In the genomic region with DNA sequence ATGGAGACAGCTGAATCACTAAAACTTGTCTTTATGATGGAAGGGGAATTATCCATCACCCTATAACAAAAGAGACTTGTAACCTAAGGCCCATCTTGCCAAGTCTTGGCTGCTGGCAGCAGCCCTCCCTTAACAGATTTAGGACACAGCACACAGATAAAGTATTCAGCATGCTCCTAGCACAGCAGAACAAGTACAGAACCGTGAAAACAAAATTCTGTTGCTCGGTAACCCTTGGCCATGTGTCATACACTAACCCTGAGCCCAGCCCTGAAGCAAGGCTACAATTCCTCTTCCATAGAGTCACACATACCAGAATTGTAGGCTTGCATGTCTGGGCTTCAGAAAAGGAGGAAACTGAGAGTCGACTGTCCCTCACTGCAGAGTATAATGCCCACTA, we compare ENCODE assay signal across 18 mouse cellular contexts.
DNase-seq lines count a peak whose midpoint lies in the region; ATAC-seq lines count a peak whose summit lies in the region.
"Had no signal": no experiment of that assay in that cellular context is flagged by ENCODE, and none has a peak within 500 bp of the region (broad histone marks: within the 10 kb centered on the region; RNA-seq: fewer than 3 reads in every experiment).

No protein-coding gene starts in this region.

- H3K27ac ChIP-seq in hindbrain, embryonic 15.5 days (replicated peaks), result no peak overlapping the region
- no peak overlapping the region for H3K27ac ChIP-seq in hindbrain, embryonic 12.5 days
- H3K27ac ChIP-seq in limb, embryonic 15.5 days, result no peak overlapping the region
- H3K27ac ChIP-seq: forebrain, embryonic 13.5 days; heart, embryonic 13.5 days; liver, embryonic 13.5 days; lung, embryonic 15.5 days; midbrain, embryonic 10.5 days had no signal

- no peaks in the 10 kb centered on the region for H3K27me3 ChIP-seq in hindbrain, embryonic 15.5 days
- H3K27me3 ChIP-seq in hindbrain, embryonic 12.5 days, result no peaks in the 10 kb centered on the region
- H3K27me3 ChIP-seq in limb, embryonic 15.5 days, result no peaks in the 10 kb centered on the region
- H3K27me3 ChIP-seq: forebrain, embryonic 13.5 days; heart, embryonic 13.5 days; liver, embryonic 13.5 days; lung, embryonic 15.5 days had no signal

- peak; percentile 3 for DNase-seq in embryo, embryonic 10.5 days (ENCODE audit: low spot score)
- DNase-seq in embryo, embryonic 10 days (ENCODE audit: low spot score), result no peak
- DNase-seq in adrenal gland, postnatal 10 days, result peak; percentile 20
- DNase-seq in cerebellum, adult 9-11 months, result no peak
- DNase-seq in spleen, adult 12 weeks (ENCODE audit: low spot score), result no peak
- DNase-seq: kidney, adult 8-10 months; kidney, postnatal 14 days; liver, embryonic 13.5 days; lung, postnatal 4 days; right cerebral cortex, postnatal 4 days; thymus, postnatal 14 days had no signal

- WGBS in hindbrain, embryonic 15.5 days, result 60% methylated on average over 3 of the region's 3 CpGs
- 74% methylated on average over 3 of the region's 3 CpGs for WGBS in hindbrain, embryonic 12.5 days
- WGBS in limb, embryonic 15.5 days, result 70% methylated on average over 3 of the region's 3 CpGs

- no peak overlapping the region for H3K4me2 ChIP-seq in hindbrain, embryonic 15.5 days
- no peak overlapping the region for H3K4me2 ChIP-seq in hindbrain, embryonic 12.5 days (replicated peaks)
- H3K4me2 ChIP-seq in limb, embryonic 15.5 days, result no peak overlapping the region
- H3K4me2 ChIP-seq: forebrain, embryonic 13.5 days; heart, embryonic 13.5 days; liver, embryonic 13.5 days; lung, embryonic 15.5 days had no signal

- no peaks in the 10 kb centered on the region for H3K36me3 ChIP-seq in hindbrain, embryonic 15.5 days
- H3K36me3 ChIP-seq in hindbrain, embryonic 12.5 days, result no peaks in the 10 kb centered on the region
- no peaks in the 10 kb centered on the region for H3K36me3 ChIP-seq in limb, embryonic 15.5 days
- H3K36me3 ChIP-seq: heart, embryonic 13.5 days; liver, embryonic 13.5 days; lung, embryonic 15.5 days; midbrain, embryonic 10.5 days had no signal

- peak; percentile 76 for ATAC-seq in hindbrain, embryonic 15.5 days (ENCODE audit: low FRiP score, low read depth)
- no peak for ATAC-seq in hindbrain, embryonic 12.5 days (ENCODE audit: low FRiP score)
- peak; percentile 69; the same call in 1 of the 2 replicates for ATAC-seq in limb, embryonic 15.5 days (ENCODE audit: insufficient number of reproducible peaks, low FRiP score, low TSS enrichment, low read depth)
- ATAC-seq: forebrain, embryonic 13.5 days had no signal

- no peak overlapping the region for H3K4me3 ChIP-seq in hindbrain, embryonic 15.5 days
- H3K4me3 ChIP-seq in hindbrain, embryonic 12.5 days, result no peak overlapping the region
- no peak overlapping the region for H3K4me3 ChIP-seq in limb, embryonic 15.5 days
- H3K4me3 ChIP-seq: forebrain, embryonic 13.5 days; heart, embryonic 13.5 days; liver, embryonic 13.5 days; lung, embryonic 15.5 days; midbrain, embryonic 10.5 days had no signal

- no peaks in the 10 kb centered on the region for H3K9me3 ChIP-seq in hindbrain, embryonic 15.5 days
- H3K9me3 ChIP-seq in hindbrain, embryonic 12.5 days (replicated peaks), result no peaks in the 10 kb centered on the region
- no peaks in the 10 kb centered on the region for H3K9me3 ChIP-seq in limb, embryonic 15.5 days
- H3K9me3 ChIP-seq: forebrain, embryonic 13.5 days; heart, embryonic 13.5 days; liver, embryonic 13.5 days; lung, embryonic 15.5 days; midbrain, embryonic 10.5 days had no signal

- H3K9ac ChIP-seq in hindbrain, embryonic 15.5 days, result no peak overlapping the region
- H3K9ac ChIP-seq in hindbrain, embryonic 12.5 days, result no peak overlapping the region
- no peak overlapping the region for H3K9ac ChIP-seq in limb, embryonic 15.5 days
- H3K9ac ChIP-seq: forebrain, embryonic 13.5 days; heart, embryonic 13.5 days; liver, embryonic 13.5 days; lung, embryonic 15.5 days had no signal

- no peaks in the 10 kb centered on the region for H3K4me1 ChIP-seq in hindbrain, embryonic 15.5 days (replicated peaks)
- no peaks in the 10 kb centered on the region for H3K4me1 ChIP-seq in hindbrain, embryonic 12.5 days
- H3K4me1 ChIP-seq in limb, embryonic 15.5 days, result no peaks in the 10 kb centered on the region
- H3K4me1 ChIP-seq: forebrain, embryonic 13.5 days; heart, embryonic 13.5 days; liver, embryonic 13.5 days; lung, embryonic 15.5 days; midbrain, embryonic 10.5 days had no signal

Comparison
In these comparisons a context has a peak if more than half of its experiments do, and no peak if none do; other contexts are left out.
1. DNase-seq: peak in embryo, embryonic 10.5 days (single experiment) and adrenal gland, postnatal 10 days (single experiment); none in embryo, embryonic 10 days (single experiment), cerebellum, adult 9-11 months (single experiment) and spleen, adult 12 weeks (single experiment).